Mouse (Mus musculus): ENCODE results near the gene Zbtb45.

The Zbtb45 gene

GRCm38 (mm10) chr7:13034148-13034977 is 24.5 kb upstream of the Zbtb45 start, which contains the start of gene Chmp2a:
Chmp2a (minus strand) TSS chr7:13034807.
- in situ Hi-C loops (cut with MboI; ENCODE audit: low sequenced_read_pairs): no loop called here

- in situ Hi-C loops (cut with MboI; ENCODE audit: low sequenced_read_pairs): no loop called here
These were observed 23.8 kb upstream of the Zbtb45 start for GRCm38 (mm10) chr7:13033451-13034147.

GRCm38 (mm10) chr7:13032541-13032940 is 22.7 kb upstream of the Zbtb45 start:
- in situ Hi-C loops (cut with MboI; ENCODE audit: low sequenced_read_pairs): no loop called here

GRCm38 (mm10) chr7:13031983-13032382 is 22.1 kb upstream of the Zbtb45 start:
- in situ Hi-C loops (cut with MboI; ENCODE audit: low sequenced_read_pairs): no loop called here

GRCm38 (mm10) chr7:13031069-13031468 is 21.2 kb upstream of the Zbtb45 start:
- in situ Hi-C loops (cut with MboI; ENCODE audit: low sequenced_read_pairs): no loop called here

GRCm38 (mm10) chr7:13028986-13029385 is 19.2 kb upstream of the Zbtb45 start:
- in situ Hi-C loops (cut with MboI; ENCODE audit: low sequenced_read_pairs): no loop called here

- in situ Hi-C loops (cut with MboI; ENCODE audit: low sequenced_read_pairs): no loop called here
These were observed 15.8 kb upstream of the Zbtb45 start for GRCm38 (mm10) chr7:13025511-13026112.

GRCm38 (mm10) chr7:13024805-13025204 is 15.0 kb upstream of the Zbtb45 start:
- in situ Hi-C loops (cut with MboI; ENCODE audit: low sequenced_read_pairs): no loop called here

- in situ Hi-C loops (cut with MboI; ENCODE audit: low sequenced_read_pairs): no loop called here
These were observed 14.3 kb upstream of the Zbtb45 start for GRCm38 (mm10) chr7:13023928-13024731.

GRCm38 (mm10) chr7:13022773-13023535 is 13.1 kb upstream of the Zbtb45 start:
- in situ Hi-C loops (cut with MboI; ENCODE audit: low sequenced_read_pairs): no loop called here

- in situ Hi-C loops (cut with MboI; ENCODE audit: low sequenced_read_pairs): no loop called here
These were observed 5.4 kb upstream of the Zbtb45 start for GRCm38 (mm10) chr7:13015217-13015616.

- in situ Hi-C loops (cut with MboI; ENCODE audit: low sequenced_read_pairs): no loop called here
These were observed 4.5 kb upstream of the Zbtb45 start for GRCm38 (mm10) chr7:13014275-13014839.

- in situ Hi-C loops (cut with MboI; ENCODE audit: low sequenced_read_pairs): no loop called here
These were observed 3.8 kb upstream of the Zbtb45 start for GRCm38 (mm10) chr7:13013671-13014070.

GRCm38 (mm10) chr7:13009143-13010004 is 460 bp downstream of the Zbtb45 start:
- in situ Hi-C loops (cut with MboI; ENCODE audit: low sequenced_read_pairs): no loop called here

- in situ Hi-C loops (cut with MboI; ENCODE audit: low sequenced_read_pairs): no loop called here
These were observed 2.3 kb downstream of the Zbtb45 start for GRCm38 (mm10) chr7:13007341-13008092.

- in situ Hi-C loops (cut with MboI; ENCODE audit: low sequenced_read_pairs): no loop called here
These were observed 3.3 kb downstream of the Zbtb45 start for GRCm38 (mm10) chr7:13006531-13006930.

- in situ Hi-C loops (cut with MboI; ENCODE audit: low sequenced_read_pairs): no loop called here
These were observed 3.8 kb downstream of the Zbtb45 start for GRCm38 (mm10) chr7:13006011-13006410.

- in situ Hi-C loops (cut with MboI; ENCODE audit: low sequenced_read_pairs): no loop called here
These were observed 6.5 kb downstream of the Zbtb45 start for GRCm38 (mm10) chr7:13003380-13003779.
